Mouse (Mus musculus): ENCODE data around the gene Sdhc.
A peak's percentile ranks its signal among the peaks of the same experiment; 100 is the strongest.
"Not testable (repeated sequence)": the region's sequence is repeated elsewhere in the genome, so short reads cannot be mapped to it uniquely, and the experiment has no call there.

Gene Sdhc

GRCm38 (mm10) chr1:171079825-171080224, 70.6 kb downstream of the Sdhc start:
- not testable (repeated sequence) for DNase-seq (ENCODE audit: low spot score in 2 of 2)

- not testable (repeated sequence) for DNase-seq (ENCODE audit: low spot score in 2 of 2)
Observed at GRCm38 (mm10) chr1:171079345-171079744, 71.1 kb downstream of the Sdhc start.

- not testable (repeated sequence) for DNase-seq (ENCODE audit: low spot score in 2 of 2)
Observed at GRCm38 (mm10) chr1:171078419-171078818, 72.0 kb downstream of the Sdhc start.

- peak in 1 of 2 experiments; percentile 68 for DNase-seq (ENCODE audit: low spot score in 2 of 2)
Observed at GRCm38 (mm10) chr1:171077955-171078354, 72.4 kb downstream of the Sdhc start.

GRCm38 (mm10) chr1:171077192-171077591, 73.2 kb downstream of the Sdhc start:
- not testable (repeated sequence) for DNase-seq (ENCODE audit: low spot score in 2 of 2)

All from frontal cortex, postnatal 36 days (tissue).